Mouse (Mus musculus): ENCODE measurements around the gene Rnf114. TPM values are rescaled to one million over a fixed set of nuclear protein-coding genes. Genes with fewer than 3 reads are reported as not detected.

The Rnf114 gene
- total and polyA plus RNA-seq, 2 experiments: 44.3 to 71.0 TPM

DNA sequence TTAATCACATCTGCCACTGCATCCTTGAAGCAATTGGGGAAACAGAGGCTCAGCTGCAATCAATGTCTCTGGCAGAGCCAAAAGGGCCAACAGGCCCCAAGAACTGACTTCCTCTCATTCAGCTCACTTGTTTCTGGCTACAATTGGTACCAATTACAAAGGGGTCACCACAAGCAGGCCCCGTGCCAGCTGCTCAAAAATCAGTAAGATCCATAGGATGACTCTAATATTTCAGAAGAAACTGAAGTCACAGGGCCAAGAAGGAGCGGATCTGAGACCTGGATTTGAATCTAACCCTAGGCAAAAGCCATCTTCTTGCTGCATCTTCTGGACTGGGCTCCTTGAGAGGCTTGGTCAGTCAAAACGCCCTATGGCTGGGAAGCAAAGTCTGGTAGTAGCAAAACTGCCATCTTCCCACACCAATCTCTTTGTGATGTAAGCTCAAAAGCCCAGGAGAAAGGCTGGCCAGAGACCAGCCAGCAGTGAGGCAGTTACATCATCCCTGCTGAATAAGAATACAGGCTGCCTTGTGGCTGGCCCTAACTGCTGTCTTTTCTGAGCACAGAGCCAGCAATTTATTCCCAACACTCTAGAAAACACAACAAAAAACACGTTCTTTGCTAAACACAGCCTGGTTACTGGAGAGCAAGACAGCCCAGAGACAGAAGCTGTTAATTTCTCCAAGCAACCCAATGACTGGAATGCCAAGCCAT lies 1.5 kb upstream of the Rnf114 start:
- 62% methylated on average over 4 of the region's 4 CpGs for WGBS
- no peaks in the 10 kb centered on the region for H3K27me3 ChIP-seq (ENCODE audit: control insufficient read depth, insufficient read depth, low read length)
- no peak for TF ChIP-seq POLR2A (IDR thresholded peaks at IDR 0.05; ENCODE audit: extremely low read depth, insufficient read depth, low read length)
- no peak for TF ChIP-seq CTCF (IDR thresholded peaks at IDR 0.05; ENCODE audit: low read depth, low read length)
- H3K27ac ChIP-seq (replicated peaks; ENCODE audit: insufficient read depth, low read depth, low read length): no peak overlapping the region
- peaks cover 35% of the 10 kb centered on the region; the same call in 1 of the 2 replicates for H3K79me2 ChIP-seq (ENCODE audit: control insufficient read depth, insufficient read depth, low read length)
- H3K9ac ChIP-seq (ENCODE audit: low read depth, low read length): no peak overlapping the region
- H3K4me1 ChIP-seq (ENCODE audit: control insufficient read depth, insufficient read depth, low read length): peaks cover 20% of the 10 kb centered on the region
- H3K4me3 ChIP-seq (ENCODE audit: insufficient read depth, low read depth, low read length): no peak overlapping the region
- peak; percentile 45 for DNase-seq (ENCODE audit: extremely low read depth, low read depth, low spot score)
- H3K36me3 ChIP-seq (ENCODE audit: control insufficient read depth, insufficient read depth, low read length): no peaks in the 10 kb centered on the region

DNA sequence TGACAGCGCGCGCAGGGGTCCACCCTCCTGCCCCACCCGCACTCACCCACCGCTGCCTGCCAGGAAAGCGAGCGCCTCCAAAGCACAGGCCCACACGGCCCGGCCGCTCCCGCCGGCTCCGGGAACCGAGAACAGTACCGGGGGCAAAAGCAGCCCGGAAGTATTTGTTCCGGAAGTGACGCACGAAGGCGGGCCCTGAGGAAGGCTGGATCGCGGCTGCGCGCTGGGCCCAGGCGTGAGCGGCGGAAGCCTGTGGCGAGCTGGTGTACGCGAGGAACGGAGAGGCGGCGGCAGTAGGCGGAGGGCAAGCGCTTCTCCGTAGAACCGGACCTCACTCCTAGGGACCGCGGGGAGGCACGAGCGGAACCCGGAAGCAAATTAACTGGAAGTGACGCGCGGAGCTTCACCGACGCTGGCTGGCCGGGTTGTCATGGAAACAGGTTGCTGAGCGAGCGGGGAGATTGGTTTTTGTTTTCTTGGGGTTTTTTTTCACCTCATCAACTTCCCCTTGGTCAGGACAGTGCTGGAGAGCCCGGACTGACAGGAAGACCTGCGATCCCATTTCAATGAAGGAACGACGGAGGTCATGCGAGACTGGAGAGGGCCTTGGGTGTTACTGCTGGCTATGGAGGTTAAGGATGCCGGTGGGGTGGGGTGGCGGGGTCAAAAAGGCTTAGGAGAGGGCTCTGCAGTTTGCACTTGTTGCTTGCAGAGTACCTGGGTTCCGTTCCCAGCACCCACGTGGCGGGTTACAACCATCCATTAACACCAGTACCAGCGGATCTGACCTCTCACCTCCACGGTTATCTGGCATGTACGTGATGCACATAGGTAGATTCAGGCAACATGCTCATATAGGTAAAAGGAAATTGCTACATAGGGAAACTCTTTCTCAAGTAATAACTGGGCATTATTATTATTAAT lies 530 bp downstream of the Rnf114 start, which contains the start of gene Spata2:
Gene Spata2, minus strand, starts transcription at position 175 of the 924 bp plus-strand sequence.
- Histone ChIP-seq H3K36me3 (ENCODE audit: control insufficient read depth, insufficient read depth, low read length) (no peaks in the 10 kb centered on the region), H3K4me1 (ENCODE audit: control insufficient read depth, insufficient read depth, low read length) (peaks cover 14% of the 10 kb centered on the region), H3K4me3 (ENCODE audit: insufficient read depth, low read depth, low read length) (peak within 1 kb of the TSS; percentile 70), H3K79me2 (ENCODE audit: control insufficient read depth, insufficient read depth, low read length) (peaks cover 19% of the 10 kb centered on the region; the same call in 1 of the 2 replicates), H3K9ac (ENCODE audit: low read depth, low read length) (peak within 1 kb of the TSS; percentile 77), H3K27ac (replicated peaks; ENCODE audit: insufficient read depth, low read depth, low read length) (peak within 1 kb of the TSS; percentile 84), H3K27me3 (ENCODE audit: control insufficient read depth, insufficient read depth, low read length) (no peaks in the 10 kb centered on the region)
- DNase-seq (ENCODE audit: extremely low read depth, low read depth, low spot score): peak; percentile 77
- peak; percentile 40; the same call in 1 of the 2 replicates for TF ChIP-seq POLR2A (IDR thresholded peaks at IDR 0.05; ENCODE audit: extremely low read depth, insufficient read depth, low read length)
- TF ChIP-seq CTCF (IDR thresholded peaks at IDR 0.05; ENCODE audit: low read depth, low read length): no peak
- WGBS: 2% methylated on average over 63 of the region's 63 CpGs

GRCm38 (mm10) chr2:167496437-167496836 lies 4.0 kb downstream of the Rnf114 start:
- H3K9ac ChIP-seq (ENCODE audit: low read depth, low read length): no peak overlapping the region
- no peaks in the 10 kb centered on the region for H3K27me3 ChIP-seq (ENCODE audit: control insufficient read depth, insufficient read depth, low read length)
- no peaks in the 10 kb centered on the region for H3K36me3 ChIP-seq (ENCODE audit: control insufficient read depth, insufficient read depth, low read length)
- H3K4me3 ChIP-seq (ENCODE audit: insufficient read depth, low read depth, low read length): no peak overlapping the region
- H3K79me2 ChIP-seq (ENCODE audit: control insufficient read depth, insufficient read depth, low read length): peaks cover 11% of the 10 kb centered on the region; the same call in 1 of the 2 replicates
- WGBS: 74% methylated on average over 7 of the region's 7 CpGs
- TF ChIP-seq CTCF (IDR thresholded peaks at IDR 0.05; ENCODE audit: low read depth, low read length): no peak
- no peak for TF ChIP-seq POLR2A (IDR thresholded peaks at IDR 0.05; ENCODE audit: extremely low read depth, insufficient read depth, low read length)
- H3K27ac ChIP-seq (replicated peaks; ENCODE audit: insufficient read depth, low read depth, low read length): no peak overlapping the region
- DNase-seq (ENCODE audit: extremely low read depth, low read depth, low spot score): peak; percentile 37
- H3K4me1 ChIP-seq (ENCODE audit: control insufficient read depth, insufficient read depth, low read length): peaks cover 6% of the 10 kb centered on the region

DNA sequence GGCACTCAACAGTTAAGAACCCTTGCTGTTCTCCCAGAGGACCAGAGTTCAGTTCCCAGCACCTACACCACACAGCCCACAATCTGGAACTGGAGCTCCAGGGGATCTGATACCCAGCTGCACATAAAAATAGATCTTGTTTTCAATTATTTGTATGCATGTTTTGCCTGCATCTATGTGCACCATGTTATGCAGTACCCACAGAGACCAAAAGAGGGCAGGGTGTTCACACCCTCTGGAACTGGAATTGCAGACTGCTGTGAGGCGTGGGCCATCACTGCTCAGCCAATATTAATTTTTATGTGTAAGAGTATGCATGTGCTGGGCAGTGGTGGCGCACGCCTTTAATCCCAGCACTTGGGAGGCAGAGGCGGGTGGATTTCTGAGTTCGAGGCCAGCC lies 4.8 kb downstream of the Rnf114 start:
- H3K4me3 ChIP-seq (ENCODE audit: insufficient read depth, low read depth, low read length): no peak overlapping the region
- DNase-seq (ENCODE audit: extremely low read depth, low read depth, low spot score): peak; percentile 39

DNA sequence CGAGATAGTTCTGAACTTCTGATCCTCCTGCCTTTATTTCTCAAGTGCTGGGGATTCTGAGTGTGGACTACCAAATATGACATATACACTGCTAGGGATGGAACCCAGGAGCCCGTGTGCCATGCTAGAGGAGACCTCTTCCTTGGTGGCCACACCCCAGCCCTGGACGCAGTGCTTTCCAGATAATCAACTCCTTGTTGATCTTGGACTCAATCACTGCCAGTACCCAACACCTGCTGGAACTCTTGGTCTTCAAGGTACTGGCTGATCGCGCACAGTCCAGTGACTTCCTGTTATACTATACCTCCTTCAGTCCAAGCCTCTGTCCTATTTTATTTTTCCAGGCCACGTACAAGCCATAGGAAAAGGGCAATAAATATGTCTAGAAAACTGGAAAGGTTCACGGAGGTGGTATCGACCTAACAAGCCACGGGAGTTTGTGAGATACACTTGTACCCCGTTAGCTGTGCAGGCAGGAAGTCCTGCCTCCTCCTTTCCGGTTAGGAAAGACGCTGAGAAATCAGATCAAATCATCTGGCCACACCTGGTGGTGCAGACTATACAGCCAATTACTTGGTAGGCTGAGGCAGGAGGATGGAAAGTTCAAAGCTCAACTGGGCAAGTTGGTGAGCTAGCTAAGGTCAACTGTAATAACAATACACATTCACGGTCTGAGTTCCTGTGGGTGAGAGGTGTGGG lies 10.3 kb downstream of the Rnf114 start:
- H3K36me3 ChIP-seq (ENCODE audit: control insufficient read depth, insufficient read depth, low read length): peaks cover 7% of the 10 kb centered on the region; the same call in 1 of the 2 replicates
- H3K9ac ChIP-seq (ENCODE audit: low read depth, low read length): peak overlapping the region; percentile 95
- H3K4me1 ChIP-seq (ENCODE audit: control insufficient read depth, insufficient read depth, low read length): peaks cover 19% of the 10 kb centered on the region
- WGBS: 18% methylated on average over 13 of the region's 13 CpGs
- H3K27ac ChIP-seq (replicated peaks; ENCODE audit: insufficient read depth, low read depth, low read length): peak overlapping the region; percentile 97
- peak overlapping the region; percentile 91 for H3K4me3 ChIP-seq (ENCODE audit: insufficient read depth, low read depth, low read length)
- H3K27me3 ChIP-seq (ENCODE audit: control insufficient read depth, insufficient read depth, low read length): no peaks in the 10 kb centered on the region
- TF ChIP-seq CTCF (IDR thresholded peaks at IDR 0.05; ENCODE audit: low read depth, low read length) (no peak), POLR2A (IDR thresholded peaks at IDR 0.05; ENCODE audit: extremely low read depth, insufficient read depth, low read length) (no peak)
- DNase-seq (ENCODE audit: extremely low read depth, low read depth, low spot score): peak; percentile 93
- H3K79me2 ChIP-seq (ENCODE audit: control insufficient read depth, insufficient read depth, low read length): peaks cover 27% of the 10 kb centered on the region; the same call in 1 of the 2 replicates

More for the DNA sequence above, 4.8 kb downstream of the Rnf114 start:
- whole genome bisulfite sequencing: 68% methylated on average over 5 of the region's 5 CpGs
- H3K27ac ChIP-seq (replicated peaks; ENCODE audit: insufficient read depth, low read depth, low read length): no peak overlapping the region
- TF ChIP-seq POLR2A (IDR thresholded peaks at IDR 0.05; ENCODE audit: extremely low read depth, insufficient read depth, low read length) (no peak), CTCF (IDR thresholded peaks at IDR 0.05; ENCODE audit: low read depth, low read length) (peak; percentile 71)
- no peaks in the 10 kb centered on the region for H3K36me3 ChIP-seq (ENCODE audit: control insufficient read depth, insufficient read depth, low read length)
- H3K27me3 ChIP-seq (ENCODE audit: control insufficient read depth, insufficient read depth, low read length): no peaks in the 10 kb centered on the region
- H3K4me1 ChIP-seq (ENCODE audit: control insufficient read depth, insufficient read depth, low read length): peaks cover 2% of the 10 kb centered on the region; the same call in 1 of the 2 replicates
- H3K9ac ChIP-seq (ENCODE audit: low read depth, low read length): no peak overlapping the region
- H3K79me2 ChIP-seq (ENCODE audit: control insufficient read depth, insufficient read depth, low read length): peaks cover 4% of the 10 kb centered on the region; the same call in 1 of the 2 replicates
